Mouse (Mus musculus) MEL (cell line): ENCODE data around the gene Pde4b. TPM values are rescaled to one million over a fixed set of nuclear protein-coding genes. Genes with fewer than 3 reads are reported as not detected.

ENCODE experiments used
- DNase-seq: peaks from one replicate; pipeline ENCODE4 v3.0.0; 2011; ENCODE audit warnings: low read depth, low spot score
- H3K27ac ChIP-seq: 2 replicates; pipeline ENCODE4 v1.5.1; 2012; ENCODE audit warnings: low read depth, mild to moderate bottlenecking, control low read depth, low read length, moderate library complexity; ENCODE audit not compliant: control insufficient read depth
- H3K27me3 ChIP-seq, 2 experiments: fragments of 150-350 bp in 1 of 2; sonication (generic) in 1 of 2; 2 replicates each; pipeline ENCODE4 v1.6.1; 2012; ENCODE audit warnings: low read length in 2 of 2, mild to moderate bottlenecking in 2 of 2, improper control_type of control experiment in 1 of 2, moderate library complexity in 1 of 2; ENCODE audit not compliant: insufficient read depth in 2 of 2, control insufficient read depth in 1 of 2
- H3K36me3 ChIP-seq, 2 experiments: 2 replicates each; pipeline ENCODE4 v1.6.1; 2012 to 2014; ENCODE audit warnings: low read length in 2 of 2, improper control_type of control experiment in 1 of 2, inconsistent platforms in 1 of 2, mild to moderate bottlenecking in 1 of 2; ENCODE audit not compliant: insufficient read depth in 2 of 2, control insufficient read depth in 1 of 2
- H3K4me1 ChIP-seq, 2 experiments: fragments of 150-350 bp in 1 of 2; sonication (generic) in 1 of 2; 2 replicates each; pipeline ENCODE4 v1.6.1; 2012; ENCODE audit warnings: low read length in 2 of 2, improper control_type of control experiment in 1 of 2, mild to moderate bottlenecking in 1 of 2; ENCODE audit not compliant: insufficient read depth in 2 of 2, control insufficient read depth in 1 of 2
- H3K4me3 ChIP-seq, 2 experiments: fragments of 150-350 bp in 1 of 2; sonication (generic) in 1 of 2; 2 replicates each; pipeline ENCODE4 v1.5.1; 2012; ENCODE audit warnings: low read depth in 2 of 2, low read length in 2 of 2, mild to moderate bottlenecking in 2 of 2, moderate library complexity in 2 of 2, control low read depth in 1 of 2, improper control_type of control experiment in 1 of 2; ENCODE audit not compliant: control insufficient read depth in 1 of 2, insufficient read depth in 1 of 2
- H3K79me2 ChIP-seq: 2 replicates; pipeline ENCODE4 v1.6.1; 2012; ENCODE audit warnings: mild to moderate bottlenecking, low read length, moderate library complexity; ENCODE audit not compliant: control insufficient read depth, poor library complexity, insufficient read depth
- H3K9ac ChIP-seq: 2 replicates; pipeline ENCODE4 v1.6.1; 2012; ENCODE audit warnings: low read depth, mild to moderate bottlenecking, control low read depth, low read length, moderate library complexity; ENCODE audit not compliant: control insufficient read depth, poor library complexity, severe bottlenecking
- H3K9me3 ChIP-seq: fragments of 150-350 bp; sonication (generic); replicated peaks from 2 replicates; pipeline ENCODE4 v1.6.1; 2012; ENCODE audit warnings: mild to moderate bottlenecking, low read length, improper control_type of control experiment, moderate library complexity; ENCODE audit not compliant: insufficient read depth
- CHD1 ChIP-seq: IDR thresholded peaks from 2 replicates; pipeline ENCODE4 v1.6.1; 2012; ENCODE audit warnings: low read depth, mild to moderate bottlenecking, inconsistent platforms, low read length, improper control_type of control experiment
- CHD2 ChIP-seq: IDR thresholded peaks from 2 replicates; pipeline ENCODE4 v1.6.1; 2011; ENCODE audit warnings: low read length, improper control_type of control experiment
- CTCF ChIP-seq, 3 experiments: IDR thresholded peaks in 2 of 3; conservative IDR thresholded peaks in 1 of 3; 2 replicates each; pipeline ENCODE4 v1.5.1; 2011 to 2012; ENCODE audit warnings: low read length in 3 of 3, low read depth in 2 of 3, mild to moderate bottlenecking in 2 of 3, improper control_type of control experiment in 1 of 3, inconsistent platforms in 1 of 3, mixed read lengths in 1 of 3, moderate library complexity in 1 of 3; ENCODE audit not compliant: control insufficient read depth in 1 of 3, insufficient read depth in 1 of 3, poor library complexity in 1 of 3, severe bottlenecking in 1 of 3
- E2F4 ChIP-seq: IDR thresholded peaks from 2 replicates; pipeline ENCODE4 v1.6.1; 2011; ENCODE audit warnings: low read depth, low read length, improper control_type of control experiment, borderline replicate concordance
- GABPA ChIP-seq: IDR thresholded peaks from 2 replicates; pipeline ENCODE4 v1.6.1; 2012; ENCODE audit warnings: low read depth, mild to moderate bottlenecking, inconsistent platforms, low read length, improper control_type of control experiment, moderate library complexity
- JUND ChIP-seq: IDR thresholded peaks from 2 replicates; pipeline ENCODE4 v1.6.1; 2011; ENCODE audit warnings: low read depth, mild to moderate bottlenecking, improper control_type of control experiment, low read length
- MXI1 ChIP-seq: IDR thresholded peaks from 2 replicates; pipeline ENCODE4 v1.6.1; 2011; ENCODE audit warnings: mild to moderate bottlenecking, low read depth, low read length, improper control_type of control experiment
- NRF1 ChIP-seq: IDR thresholded peaks from 2 replicates; pipeline ENCODE4 v1.6.1; 2014; ENCODE audit warnings: low read depth, mild to moderate bottlenecking, inconsistent platforms, low read length, improper control_type of control experiment, moderate library complexity; ENCODE audit not compliant: poor library complexity, insufficient read depth, severe bottlenecking
- POLR2A ChIP-seq, 2 experiments: IDR thresholded peaks; 2 replicates each; pipeline ENCODE4 v1.6.1; 2011 to 2012; ENCODE audit warnings: low read length in 2 of 2, mild to moderate bottlenecking in 2 of 2, control low read depth in 1 of 2, improper control_type of control experiment in 1 of 2, low read depth in 1 of 2, moderate library complexity in 1 of 2; ENCODE audit not compliant: control insufficient read depth in 1 of 2, insufficient read depth in 1 of 2, poor library complexity in 1 of 2
- POLR2AphosphoS5 ChIP-seq: IDR thresholded peaks from 2 replicates; pipeline ENCODE4 v1.6.1; 2012; ENCODE audit warnings: low read depth, borderline replicate concordance, mild to moderate bottlenecking, inconsistent platforms, low read length, moderate library complexity, mixed read lengths
- RAD21 ChIP-seq: IDR thresholded peaks from 2 replicates; pipeline ENCODE4 v1.6.1; 2011; ENCODE audit warnings: mild to moderate bottlenecking, low read depth, low read length, improper control_type of control experiment
- SIN3A ChIP-seq: IDR thresholded peaks from 2 replicates; pipeline ENCODE4 v1.6.1; 2012; ENCODE audit warnings: low read length, improper control_type of control experiment, inconsistent platforms
- SMC3 ChIP-seq: IDR thresholded peaks from 2 replicates; pipeline ENCODE4 v1.6.1; 2011; ENCODE audit warnings: low read depth, low read length, improper control_type of control experiment
- TCF12 ChIP-seq: IDR thresholded peaks from 2 replicates; pipeline ENCODE4 v1.6.1; 2014; ENCODE audit warnings: low read depth, mild to moderate bottlenecking, inconsistent platforms, low read length, improper control_type of control experiment, moderate library complexity
- UBTF ChIP-seq: IDR thresholded peaks from 2 replicates; pipeline ENCODE4 v1.6.1; 2012; ENCODE audit warnings: low read depth, mild to moderate bottlenecking, inconsistent platforms, low read length, improper control_type of control experiment, moderate library complexity, borderline replicate concordance; ENCODE audit not compliant: insufficient read depth
- USF1 ChIP-seq: IDR thresholded peaks from 2 replicates; pipeline ENCODE4 v1.6.1; 2014; ENCODE audit warnings: low read depth, mild to moderate bottlenecking, inconsistent platforms, low read length, improper control_type of control experiment, moderate library complexity
- USF2 ChIP-seq, 2 experiments: IDR thresholded peaks; 2 replicates each; pipeline ENCODE4 v1.6.1; 2011 to 2012; ENCODE audit warnings: improper control_type of control experiment in 2 of 2, low read length in 2 of 2, borderline replicate concordance in 1 of 2, inconsistent platforms in 1 of 2, low read depth in 1 of 2, mild to moderate bottlenecking in 1 of 2; ENCODE audit not compliant: insufficient read depth in 1 of 2
- ZC3H11A ChIP-seq: IDR thresholded peaks from 2 replicates; pipeline ENCODE4 v1.6.1; 2012; ENCODE audit warnings: low read depth, mild to moderate bottlenecking, inconsistent platforms, low read length, improper control_type of control experiment
- ZKSCAN1 ChIP-seq: IDR thresholded peaks from 2 replicates; pipeline ENCODE4 v1.6.1; 2012; ENCODE audit warnings: low read depth, mild to moderate bottlenecking, inconsistent platforms, low read length, improper control_type of control experiment, moderate library complexity
- ZNF384 ChIP-seq: IDR thresholded peaks from 2 replicates; pipeline ENCODE4 v1.6.1; 2012; ENCODE audit warnings: low read depth, mild to moderate bottlenecking, inconsistent platforms, low read length, improper control_type of control experiment
- polyA plus RNA-seq, 2 experiments: library from polyadenylated mRNA; stranded (reverse) in 1 of 2; unstranded in 1 of 2; fragments of >175 nt in 1 of 2; fragments of >200 nt in 1 of 2; gene quantifications; 2 replicates each; pipeline versions ENCODE4 v1.2.1 to v1.2.4; 2012; ENCODE audit warnings: low replicate concordance in 2 of 2, low read depth in 1 of 2; ENCODE audit not compliant: insufficient read length in 2 of 2, insufficient read depth in 1 of 2, missing spikeins in 1 of 2
- total RNA-seq: library from RNA; depleted of rRNA; stranded (reverse); fragments of 300-350 nt; gene quantifications from 2 replicates; pipeline ENCODE4 v1.2.3, GENCODE M21; 2012

The Pde4b gene
- total and polyA plus RNA-seq, 3 experiments = 2.7 to 6.0 TPM; not detected in 1

GRCm38 (mm10) chr4:102531729-102532128, 444.4 kb downstream of the Pde4b start:
- Histone ChIP-seq H3K9me3 (no peaks in the 10 kb centered on the region), H3K4me3 (no peak overlapping the region), H3K27ac (no peak overlapping the region), H3K4me1 (no peaks in the 10 kb centered on the region; a peak in 1 of 4 replicates), H3K79me2 (no peaks in the 10 kb centered on the region), H3K36me3 (no peaks in the 10 kb centered on the region; a peak in 1 of 4 replicates), H3K9ac (no peak overlapping the region), H3K27me3 (peaks cover 1 to 2% of the 10 kb centered on the region in 2 experiments; a peak in 2 of 4 replicates)
- no peak for DNase-seq
- TF ChIP-seq NRF1 (no peak), POLR2A (IDR thresholded peaks at IDR 0.05; ENCODE audit: control insufficient read depth in 1 of 2, insufficient read depth in 1 of 2, low read depth in 1 of 2, low read length in 2 of 2, poor library complexity in 1 of 2) (no peak), CTCF (IDR thresholded peaks at IDR 0.05 in 2 of 3, conservative IDR thresholded peaks at IDR 0.05 in 1 of 3; ENCODE audit: control insufficient read depth in 1 of 3, insufficient read depth in 1 of 3, low read depth in 2 of 3, low read length in 3 of 3, poor library complexity in 1 of 3, severe bottlenecking in 1 of 3) (no peak), CHD2 (no peak), SIN3A (no peak), GABPA (no peak), ZNF384 (no peak), SMC3 (no peak), CHD1 (no peak), RAD21 (no peak), POLR2AphosphoS5 (no peak), USF2 (IDR thresholded peaks at IDR 0.05; ENCODE audit: borderline replicate concordance in 1 of 2, insufficient read depth in 1 of 2, low read depth in 1 of 2, low read length in 2 of 2) (no peak), JUND (no peak), E2F4 (no peak), UBTF (no peak), ZKSCAN1 (no peak), USF1 (no peak), MXI1 (no peak), ZC3H11A (no peak), TCF12 (no peak)
